Mouse (Mus musculus) stomach, embryonic 14.5 days (tissue): ENCODE measurements at regions not wholly inside any gene's neighbourhood (a gene's known extent, or its start where the extent isn't known, plus 50 kb on each side); places are given as distances from the start of the nearest gene placed in this dataset.

Experiments used
- ATAC-seq: fragments of 200-750 bp; cut with Nextera tagmentation; 2 replicates; pipeline ENCODE4 v1.8.0; 2017; ENCODE audit warnings: low read depth, moderate TSS enrichment; ENCODE audit not compliant: insufficient number of reproducible peaks, insufficient read depth, low FRiP score
- H3K27ac ChIP-seq: fragments of 300-500 bp; sonication (generic); 2 replicates; pipeline ENCODE4 v1.5.1; 2014; ENCODE audit warnings: mild to moderate bottlenecking, low read length, moderate library complexity, mixed read lengths
- H3K27me3 ChIP-seq: fragments of 300-500 bp; sonication (generic); 2 replicates; pipeline ENCODE4 v1.6.1; 2014; ENCODE audit warnings: low read length, control low read depth, mixed read lengths; ENCODE audit not compliant: control insufficient read depth, insufficient read depth
- H3K36me3 ChIP-seq: fragments of 300-500 bp; sonication (generic); 2 replicates; pipeline ENCODE4 v1.6.1; 2014; ENCODE audit warnings: mild to moderate bottlenecking, control low read depth, low read length, moderate library complexity, mixed read lengths; ENCODE audit not compliant: control insufficient read depth, insufficient read depth
- H3K4me1 ChIP-seq: fragments of 300-500 bp; sonication (generic); 2 replicates; pipeline ENCODE4 v1.6.1; 2014; ENCODE audit warnings: low read length, control low read depth, mixed read lengths; ENCODE audit not compliant: control insufficient read depth, insufficient read depth
- H3K4me2 ChIP-seq: fragments of 300-500 bp; sonication (generic); replicated peaks from 2 replicates; pipeline ENCODE4 v1.6.1; 2014; ENCODE audit warnings: low read depth, low read length, control low read depth
- H3K4me3 ChIP-seq: fragments of 300-500 bp; sonication (generic); 2 replicates; pipeline ENCODE4 v1.5.1; 2014; ENCODE audit warnings: low read depth, low read length, control low read depth
- H3K9ac ChIP-seq: fragments of 300-500 bp; sonication (generic); replicated peaks from 2 replicates; pipeline ENCODE4 v1.6.1; 2014; ENCODE audit warnings: low read depth, mild to moderate bottlenecking, control low read depth, low read length, moderate library complexity, mixed read lengths
- H3K9me3 ChIP-seq: fragments of 300-500 bp; sonication (generic); 2 replicates; pipeline ENCODE4 v1.6.1; 2016; ENCODE audit warnings: low read depth, low read length, control low read depth; ENCODE audit not compliant: control insufficient read depth
- WGBS: fragments of 180-500 bp; shearing (Covaris S2); extraction: QIAGEN DNeasy Blood & Tissue Kit; methylation state at CpG from one replicate; pipeline ENCODE4 v1.1.7; 2014; 5-methylcytosine and 5-hydroxymethylcytosine counted together

DNA sequence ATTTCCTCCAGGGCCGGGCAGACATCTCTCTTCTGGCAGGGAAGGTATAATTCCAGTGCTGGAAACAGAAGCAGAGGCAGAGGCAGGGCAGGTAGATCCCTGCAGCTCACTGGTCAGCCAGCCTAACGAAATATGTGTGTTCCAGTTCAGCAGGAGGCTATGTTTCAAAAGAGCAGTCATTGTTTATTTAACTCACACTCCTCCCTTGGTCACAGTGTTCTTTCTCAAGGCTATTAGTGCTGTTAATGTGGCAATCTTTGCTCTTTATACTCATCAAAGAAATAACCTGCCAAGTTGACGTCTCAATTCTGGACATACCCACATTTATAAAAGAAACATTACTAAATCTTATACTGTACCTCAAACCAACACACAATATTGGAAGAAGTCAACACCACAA, 253.3 kb upstream of the Adgrl3 start:
- Histone ChIP-seq H3K9me3 (no peaks in the 10 kb centered on the region), H3K9ac (no peak overlapping the region), H3K4me1 (no peaks in the 10 kb centered on the region), H3K36me3 (no peaks in the 10 kb centered on the region), H3K27me3 (no peaks in the 10 kb centered on the region), H3K27ac (no peak overlapping the region), H3K4me2 (no peak overlapping the region), H3K4me3 (no peak overlapping the region)
- no peak for ATAC-seq
- 62% methylated on average over 3 of the region's 3 CpGs for WGBS

DNA sequence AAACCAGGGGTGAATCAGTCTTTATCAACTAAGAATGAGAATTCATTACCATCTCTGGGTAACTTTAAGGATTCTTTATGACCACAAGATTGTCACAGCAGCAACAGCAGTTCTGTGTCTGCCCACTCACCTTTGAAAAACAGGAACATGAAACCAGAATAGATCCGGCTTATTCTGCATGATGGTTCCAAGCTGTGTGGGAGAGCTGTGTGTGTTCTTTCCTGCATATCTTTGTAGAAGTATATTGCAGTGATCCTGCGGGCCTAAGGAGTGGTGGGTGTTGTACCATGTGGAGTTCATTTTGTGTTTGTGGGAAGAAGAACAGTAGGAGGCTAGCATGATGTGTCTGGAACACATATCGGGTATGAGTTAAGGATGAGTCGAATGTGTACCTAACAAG, 236.0 kb upstream of the Adgrl3 start:
- H3K9ac ChIP-seq, result no peak overlapping the region
- no peak overlapping the region for H3K4me2 ChIP-seq
- no peaks in the 10 kb centered on the region for H3K36me3 ChIP-seq
- 88% methylated on average over 4 of the region's 4 CpGs for WGBS
- ATAC-seq, result no peak
- H3K9me3 ChIP-seq, result no peaks in the 10 kb centered on the region
- no peaks in the 10 kb centered on the region for H3K4me1 ChIP-seq
- H3K27ac ChIP-seq, result no peak overlapping the region
- H3K4me3 ChIP-seq, result no peak overlapping the region
- no peaks in the 10 kb centered on the region for H3K27me3 ChIP-seq

GRCm38 (mm10) chr5:80784746-80785145, 235.2 kb upstream of the Adgrl3 start:
- no peaks in the 10 kb centered on the region for H3K4me1 ChIP-seq
- no peak overlapping the region for H3K27ac ChIP-seq
- H3K4me2 ChIP-seq, result no peak overlapping the region
- no peaks in the 10 kb centered on the region for H3K27me3 ChIP-seq
- no peaks in the 10 kb centered on the region for H3K9me3 ChIP-seq
- no peak overlapping the region for H3K9ac ChIP-seq
- WGBS, result 81% methylated on average over 6 of the region's 6 CpGs
- ATAC-seq, result no peak
- no peak overlapping the region for H3K4me3 ChIP-seq
- no peaks in the 10 kb centered on the region for H3K36me3 ChIP-seq

DNA sequence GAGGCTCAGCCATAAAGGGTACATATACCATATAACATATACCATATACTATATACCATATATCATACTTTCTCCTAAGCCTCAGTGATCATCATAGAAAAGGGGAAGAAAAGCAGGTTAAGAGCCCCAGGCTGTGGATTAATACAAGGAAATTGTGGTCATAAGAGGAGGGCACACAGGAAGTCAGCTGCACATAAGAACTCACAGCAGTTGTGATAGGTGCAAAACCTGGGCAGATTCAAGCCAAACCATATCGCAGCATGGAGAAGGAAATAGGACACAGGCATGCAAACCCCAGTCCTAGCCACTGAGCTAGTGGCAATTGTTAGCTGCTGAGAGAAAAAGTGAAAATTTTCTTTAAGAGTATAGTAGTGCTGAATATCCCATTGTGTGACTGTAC, 228.3 kb upstream of the Adgrl3 start:
- Histone ChIP-seq H3K9ac (no peak overlapping the region), H3K4me1 (no peaks in the 10 kb centered on the region), H3K4me2 (no peak overlapping the region), H3K36me3 (no peaks in the 10 kb centered on the region), H3K27me3 (no peaks in the 10 kb centered on the region), H3K27ac (no peak overlapping the region), H3K9me3 (no peaks in the 10 kb centered on the region), H3K4me3 (no peak overlapping the region)
- WGBS, result 92% methylated on average over 1 of the region's 1 CpGs
- ATAC-seq, result no peak

GRCm38 (mm10) chr5:80799777-80800176, 220.2 kb upstream of the Adgrl3 start:
- H3K4me3 ChIP-seq, result no peak overlapping the region
- H3K9me3 ChIP-seq, result no peaks in the 10 kb centered on the region
- H3K27ac ChIP-seq, result no peak overlapping the region
- no peak for ATAC-seq
- no peak overlapping the region for H3K4me2 ChIP-seq
- no peaks in the 10 kb centered on the region for H3K27me3 ChIP-seq
- H3K9ac ChIP-seq, result no peak overlapping the region
- no peaks in the 10 kb centered on the region for H3K36me3 ChIP-seq
- H3K4me1 ChIP-seq, result no peaks in the 10 kb centered on the region

GRCm38 (mm10) chr5:80812917-80813316, 207.0 kb upstream of the Adgrl3 start:
- H3K9me3 ChIP-seq, result no peaks in the 10 kb centered on the region
- 63% methylated on average over 2 of the region's 2 CpGs for WGBS
- no peak for ATAC-seq
- H3K36me3 ChIP-seq, result no peaks in the 10 kb centered on the region
- no peaks in the 10 kb centered on the region for H3K27me3 ChIP-seq
- no peak overlapping the region for H3K4me3 ChIP-seq
- H3K27ac ChIP-seq, result no peak overlapping the region
- no peak overlapping the region for H3K4me2 ChIP-seq
- no peak overlapping the region for H3K9ac ChIP-seq
- H3K4me1 ChIP-seq, result no peaks in the 10 kb centered on the region

DNA sequence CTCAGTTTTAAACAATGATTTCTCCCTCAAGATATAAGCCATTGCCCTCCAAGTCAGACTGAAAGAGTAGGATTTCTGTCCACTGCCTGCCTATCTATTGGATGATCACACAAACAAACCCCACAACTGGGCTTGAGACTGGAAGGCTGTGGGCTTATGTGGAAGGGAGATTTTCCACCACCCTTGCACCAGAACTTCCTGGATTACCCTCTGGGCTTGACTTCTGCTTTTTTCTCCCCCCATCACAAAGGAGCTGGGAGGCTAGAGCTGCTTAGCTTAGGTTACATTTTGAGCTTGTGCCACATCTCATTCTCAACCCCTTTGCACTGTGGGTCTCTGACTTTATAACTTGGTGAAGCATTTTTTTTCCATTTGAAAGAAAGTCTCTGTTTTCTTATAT, 200.7 kb upstream of the Adgrl3 start:
- ATAC-seq, result no peak
- no peak overlapping the region for H3K27ac ChIP-seq
- no peaks in the 10 kb centered on the region for H3K4me1 ChIP-seq

DNA sequence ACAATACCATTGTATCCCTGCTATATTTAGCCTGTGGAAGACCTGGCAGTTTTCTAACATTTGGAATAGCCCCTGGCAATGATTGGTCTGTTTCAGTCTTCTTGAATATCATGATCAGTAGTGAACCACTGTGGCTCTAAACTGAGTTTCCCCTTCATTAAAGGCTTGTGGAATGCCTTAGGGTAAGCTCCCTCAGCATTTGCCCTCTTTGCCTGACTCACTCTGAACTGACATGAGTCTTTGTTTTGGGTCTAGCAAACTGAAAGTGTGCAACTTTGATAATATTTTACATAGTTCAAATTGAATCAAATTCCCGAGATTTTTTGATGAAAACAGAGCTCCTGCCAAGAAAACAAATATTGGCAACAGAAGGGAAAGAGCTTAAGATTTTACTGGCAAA, 177.4 kb upstream of the Adgrl3 start:
- Histone ChIP-seq H3K27me3 (no peaks in the 10 kb centered on the region), H3K36me3 (no peaks in the 10 kb centered on the region), H3K4me3 (no peak overlapping the region), H3K4me1 (no peaks in the 10 kb centered on the region), H3K9me3 (no peaks in the 10 kb centered on the region), H3K27ac (no peak overlapping the region), H3K9ac (no peak overlapping the region), H3K4me2 (no peak overlapping the region)
- no peak for ATAC-seq
- WGBS, result 67% methylated on average over 1 of the region's 1 CpGs

More for the DNA sequence above, 200.7 kb upstream of the Adgrl3 start:
- H3K27me3 ChIP-seq, result no peaks in the 10 kb centered on the region
- no peak overlapping the region for H3K9ac ChIP-seq
- H3K4me3 ChIP-seq, result no peak overlapping the region
- H3K4me2 ChIP-seq, result no peak overlapping the region
- no peaks in the 10 kb centered on the region for H3K36me3 ChIP-seq
- H3K9me3 ChIP-seq, result no peaks in the 10 kb centered on the region

GRCm38 (mm10) chr5:80855034-80855433, 164.9 kb upstream of the Adgrl3 start:
- Histone ChIP-seq H3K4me2 (no peak overlapping the region), H3K9me3 (no peaks in the 10 kb centered on the region), H3K36me3 (no peaks in the 10 kb centered on the region), H3K9ac (no peak overlapping the region), H3K4me3 (no peak overlapping the region), H3K4me1 (no peaks in the 10 kb centered on the region), H3K27ac (no peak overlapping the region), H3K27me3 (no peaks in the 10 kb centered on the region)
- WGBS, result 83% methylated on average over 5 of the region's 5 CpGs
- no peak for ATAC-seq
